Mouse (Mus musculus) G1E (cell line): ENCODE measurements around the gene Zdhhc22. TPM values are rescaled to one million over a fixed set of nuclear protein-coding genes. Genes with fewer than 3 reads are reported as not detected.
A peak's percentile ranks its signal among the peaks of the same experiment; 100 is the strongest.

Source experiments
- ATAC-seq: 2 replicates; pipeline ENCODE4 v1.8.0; 2016; ENCODE audit warnings: mild to moderate bottlenecking; ENCODE audit not compliant: insufficient number of reproducible peaks, poor library complexity, low FRiP score, severe bottlenecking; ENCODE audit errors: extremely low read depth
- DNase-seq: peaks from one replicate; pipeline ENCODE4 v3.0.0; 2012; ENCODE audit warnings: low spot score
- H3K27me3 ChIP-seq: 2 replicates; pipeline ENCODE4 v1.6.1; 2012; ENCODE audit warnings: mild to moderate bottlenecking, low read length, inconsistent platforms; ENCODE audit not compliant: insufficient read depth
- H3K36me3 ChIP-seq: replicated peaks from 2 replicates; pipeline ENCODE3; 2012; ENCODE audit warnings: mild to moderate bottlenecking, inconsistent platforms
- H3K4me1 ChIP-seq: 2 replicates; pipeline ENCODE4 v1.6.1; 2012; ENCODE audit warnings: low read depth, low read length, inconsistent platforms, mixed read lengths; ENCODE audit not compliant: insufficient read depth
- H3K4me3 ChIP-seq: 2 replicates; pipeline ENCODE4 v1.5.1; 2012; ENCODE audit warnings: low read depth, mild to moderate bottlenecking, inconsistent platforms, low read length, moderate library complexity, mixed read lengths
- H3K9me3 ChIP-seq: replicated peaks from 2 replicates; pipeline ENCODE4 v1.6.1; 2012; ENCODE audit warnings: inconsistent platforms
- CTCF ChIP-seq: IDR thresholded peaks from 2 replicates; pipeline ENCODE4 v1.5.1; 2012; ENCODE audit warnings: low read depth, low read length, inconsistent platforms, mixed read lengths
- GATA1 ChIP-seq: IDR thresholded peaks from 2 replicates; pipeline ENCODE4 v1.6.1; 2012; ENCODE audit warnings: borderline replicate concordance, low read length, inconsistent platforms, mixed read lengths
- GATA2 ChIP-seq: IDR thresholded peaks from 2 replicates; pipeline ENCODE4 v1.6.1; 2012; ENCODE audit warnings: low read depth, low read length, inconsistent platforms, borderline replicate concordance
- POLR2AphosphoS5 ChIP-seq: IDR thresholded peaks from 2 replicates; pipeline ENCODE4 v1.6.1; 2012; ENCODE audit warnings: low read depth, low read length, inconsistent platforms; ENCODE audit not compliant: insufficient replicate concordance
- TAL1 ChIP-seq: conservative IDR thresholded peaks from 2 replicates; pipeline ENCODE4 v1.6.1; 2012; ENCODE audit warnings: low read depth, low read length, inconsistent platforms, mixed read lengths
- polyA plus RNA-seq: library from polyadenylated mRNA; stranded (reverse); fragments of >175 nt; gene quantifications from 2 replicates; pipeline ENCODE4 v1.2.3, GENCODE M21; 2012
- total RNA-seq, 2 experiments: library from RNA; stranded (forward) in 1 of 2; stranded (reverse) in 1 of 2; fragments of 200-1000 nt in 1 of 2; fragments of >200 nt in 1 of 2; fragmentation: Nextera tagmentation in 1 of 2; gene quantifications; 2 replicates each; pipeline ENCODE4 v1.2.3; 2014 to 2017

Gene Zdhhc22
- total and polyA plus RNA-seq, 3 experiments, result 0.11 TPM; not detected in 2

- Histone ChIP-seq H3K4me3 (no peak overlapping the region), H3K9me3 (no peaks in the 10 kb centered on the region), H3K27me3 (peaks cover 5% of the 10 kb centered on the region; the same call in 1 of the 2 replicates), H3K4me1 (no peaks in the 10 kb centered on the region), H3K36me3 (no peaks in the 10 kb centered on the region)
- peak; percentile 88 for TF ChIP-seq CTCF
- TF ChIP-seq TAL1, result no peak
- ATAC-seq (no peak), DNase-seq (no peak)
These were observed 26.8 kb upstream of the Zdhhc22 start for GRCm38 (mm10) chr12:87017041-87017440.

GRCm38 (mm10) chr12:87004596-87004995 is 14.4 kb upstream of the Zdhhc22 start:
- H3K36me3 ChIP-seq, result no peaks in the 10 kb centered on the region
- ATAC-seq (no peak), DNase-seq (no peak)
- TF ChIP-seq POLR2AphosphoS5, result no peak
- TF ChIP-seq TAL1, result no peak
- TF ChIP-seq CTCF, result no peak
- no peak for TF ChIP-seq GATA2
- TF ChIP-seq GATA1, result no peak
- H3K9me3 ChIP-seq, result no peaks in the 10 kb centered on the region
- H3K27me3 ChIP-seq, result peaks cover 17% of the 10 kb centered on the region
- H3K4me3 ChIP-seq, result no peak overlapping the region
- peaks cover 5% of the 10 kb centered on the region; the same call in 1 of the 2 replicates for H3K4me1 ChIP-seq

- no peaks in the 10 kb centered on the region for H3K36me3 ChIP-seq
- DNase-seq (no peak), ATAC-seq (no peak)
- H3K4me3 ChIP-seq, result no peak overlapping the region
- no peaks in the 10 kb centered on the region for H3K9me3 ChIP-seq
- H3K4me1 ChIP-seq, result peaks cover 5% of the 10 kb centered on the region; the same call in 1 of the 2 replicates
- H3K27me3 ChIP-seq, result peaks cover 13% of the 10 kb centered on the region
- TF ChIP-seq TAL1 (no peak), POLR2AphosphoS5 (no peak), GATA1 (no peak), GATA2 (no peak), CTCF (no peak)
These were observed 13.4 kb upstream of the Zdhhc22 start for GRCm38 (mm10) chr12:87003606-87004005.

DNA sequence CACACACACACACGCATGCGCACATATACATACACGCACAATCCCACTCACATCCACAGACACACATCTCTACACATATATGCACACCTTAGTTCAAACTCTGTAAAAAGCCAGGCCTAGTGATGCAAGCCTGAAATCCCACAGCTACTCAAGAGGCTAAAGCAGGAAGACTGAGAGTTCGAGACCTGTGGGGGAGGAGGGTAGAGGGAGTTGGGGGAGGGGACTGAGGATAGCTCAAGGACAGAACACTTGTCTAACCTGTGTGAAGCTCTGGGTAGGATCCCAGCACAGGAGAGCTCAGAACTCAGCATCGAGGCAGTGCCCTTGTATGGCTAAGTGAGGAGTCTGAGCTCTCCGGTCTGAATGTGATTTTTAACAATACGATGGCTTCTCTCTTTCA is 12.6 kb upstream of the Zdhhc22 start:
- no peak for DNase-seq
- Histone ChIP-seq H3K4me1 (peaks cover 5% of the 10 kb centered on the region; the same call in 1 of the 2 replicates), H3K4me3 (no peak overlapping the region), H3K9me3 (no peaks in the 10 kb centered on the region), H3K27me3 (peaks cover 10% of the 10 kb centered on the region; the same call in 1 of the 2 replicates), H3K36me3 (no peaks in the 10 kb centered on the region)
- no peak for ATAC-seq
- TF ChIP-seq GATA2 (no peak), GATA1 (no peak), POLR2AphosphoS5 (no peak), TAL1 (no peak), CTCF (no peak)

GRCm38 (mm10) chr12:87002209-87002608 is 12.0 kb upstream of the Zdhhc22 start:
- H3K4me3 ChIP-seq, result no peak overlapping the region
- DNase-seq (no peak), ATAC-seq (no peak)
- peaks cover 8% of the 10 kb centered on the region; the same call in 1 of the 2 replicates for H3K27me3 ChIP-seq
- TF ChIP-seq POLR2AphosphoS5, result no peak
- TF ChIP-seq TAL1, result no peak
- TF ChIP-seq CTCF, result no peak
- TF ChIP-seq GATA1, result no peak
- TF ChIP-seq GATA2, result no peak
- no peaks in the 10 kb centered on the region for H3K9me3 ChIP-seq
- H3K4me1 ChIP-seq, result peaks cover 5% of the 10 kb centered on the region; the same call in 1 of the 2 replicates
- H3K36me3 ChIP-seq, result no peaks in the 10 kb centered on the region

DNA sequence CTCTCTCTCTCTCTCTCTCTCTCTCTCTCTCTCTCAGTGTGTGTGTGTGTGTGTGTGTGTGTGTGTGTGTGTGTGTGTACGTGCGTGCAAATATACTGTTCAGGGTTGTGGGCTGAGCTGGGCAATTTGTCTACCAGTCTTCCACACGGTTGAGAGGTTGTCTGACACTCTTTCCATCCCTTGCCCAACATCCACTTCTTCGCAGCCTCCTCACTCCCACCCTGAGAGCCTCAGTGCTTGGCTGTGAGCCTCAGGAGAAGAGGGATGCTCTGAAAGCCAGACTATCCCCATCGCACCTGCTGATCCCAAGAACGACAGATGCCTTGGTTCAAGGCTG is 10.6 kb upstream of the Zdhhc22 start:
- H3K36me3 ChIP-seq, result no peaks in the 10 kb centered on the region
- peaks cover 11% of the 10 kb centered on the region for H3K27me3 ChIP-seq
- no peak for TF ChIP-seq POLR2AphosphoS5
- TF ChIP-seq GATA2, result no peak
- TF ChIP-seq CTCF, result no peak
- TF ChIP-seq GATA1, result no peak
- no peak for TF ChIP-seq TAL1
- no peak overlapping the region for H3K4me3 ChIP-seq
- DNase-seq (no peak), ATAC-seq (no peak)
- H3K4me1 ChIP-seq, result peaks cover 5% of the 10 kb centered on the region; the same call in 1 of the 2 replicates
- no peaks in the 10 kb centered on the region for H3K9me3 ChIP-seq
